Mouse (Mus musculus) spleen, adult 2 months (tissue): ENCODE results near the gene Gm7257. TPM values are rescaled to one million over a fixed set of nuclear protein-coding genes. Genes with fewer than 3 reads are reported as not detected.

Experiments used
- DNase-seq, 2 experiments: peaks; one replicate each; pipeline versions ENCODE4 v3.0.0 to v3.0.0-alpha.2; 2012 to 2021; ENCODE audit warnings: low spot score in 2 of 2, low read depth in 1 of 2
- H3K27ac ChIP-seq: fragments of 200-500 bp; 2 replicates; pipeline ENCODE4 v1.5.1; 2012; ENCODE audit warnings: low read length, inconsistent platforms; ENCODE audit not compliant: insufficient read depth
- H3K27me3 ChIP-seq: fragments of 200-500 bp; 2 replicates; pipeline ENCODE4 v1.6.1; 2012; ENCODE audit warnings: mild to moderate bottlenecking, moderate library complexity, low read length, inconsistent platforms; ENCODE audit not compliant: control insufficient read depth, insufficient read depth
- H3K36me3 ChIP-seq: fragments of 200-500 bp; 2 replicates; pipeline ENCODE4 v1.6.1; 2012; ENCODE audit warnings: mild to moderate bottlenecking, low read length, inconsistent platforms; ENCODE audit not compliant: control insufficient read depth, insufficient read depth
- H3K4me1 ChIP-seq: fragments of 200-500 bp; 2 replicates; pipeline ENCODE4 v1.6.1; 2011; ENCODE audit warnings: inconsistent platforms; ENCODE audit not compliant: control insufficient read depth, insufficient read depth, insufficient read length
- H3K4me3 ChIP-seq: fragments of 200-500 bp; 2 replicates; pipeline ENCODE4 v1.5.1; 2011; ENCODE audit warnings: mild to moderate bottlenecking, inconsistent platforms; ENCODE audit not compliant: insufficient read depth, insufficient read length; ENCODE audit errors: extremely low read depth
- CTCF ChIP-seq: fragments of 200-500 bp; IDR thresholded peaks from 2 replicates; pipeline ENCODE4 v1.5.1; 2011; ENCODE audit warnings: mild to moderate bottlenecking, inconsistent platforms; ENCODE audit not compliant: insufficient read depth, insufficient read length, insufficient replicate concordance; ENCODE audit errors: extremely low read depth
- POLR2A ChIP-seq: fragments of 200-500 bp; IDR thresholded peaks from 2 replicates; pipeline ENCODE4 v1.6.1; 2011; ENCODE audit warnings: low read depth, low read length, inconsistent platforms
- WGBS: fragments of 180-500 bp; shearing (Covaris S2); methylation state at CpG from one replicate; pipeline ENCODE4 v1.1.7; 2018; 5-methylcytosine and 5-hydroxymethylcytosine counted together
- polyA plus RNA-seq: library from polyadenylated mRNA; depleted of rRNA; stranded (reverse); fragments of >200 nt; gene quantifications from 2 replicates; pipeline ENCODE4 v1.2.3, GENCODE M21; 2012; rRNA removed

The Gm7257 gene
- polyA plus RNA-seq, result not detected in 2 replicates

DNA sequence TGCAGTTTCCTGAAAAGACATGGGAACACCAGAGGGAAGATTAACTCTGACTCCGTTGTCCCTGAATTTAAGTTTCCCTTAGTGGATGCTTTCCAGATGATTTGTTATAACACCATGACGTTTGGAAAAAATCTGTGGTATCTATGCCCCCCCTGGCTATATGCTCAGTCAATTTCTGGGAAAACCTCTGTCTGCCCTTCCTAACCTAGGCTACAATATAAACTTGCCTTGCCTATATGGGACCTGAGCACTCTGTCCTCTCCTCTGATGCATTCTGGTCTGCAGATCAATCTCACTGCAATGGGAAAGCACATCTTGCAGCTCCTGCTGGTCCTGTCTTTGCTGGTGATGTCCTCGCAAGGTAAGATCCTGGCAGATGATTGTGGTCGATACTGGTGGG lies at the start of gene Gm7257:
Gene Gm7257, plus strand, starts transcription at position 301 of the 400 bp plus-strand sequence.
- WGBS, result 76% methylated on average over 4 of the region's 4 CpGs
- no peak within 1 kb of the TSS for H3K27ac ChIP-seq
- TF ChIP-seq CTCF (no peak), POLR2A (no peak)
- no peaks in the 10 kb centered on the region for H3K4me1 ChIP-seq
- DNase-seq, result no peak
- H3K36me3 ChIP-seq, result no peaks in the 10 kb centered on the region
- no peak within 1 kb of the TSS for H3K4me3 ChIP-seq
- no peaks in the 10 kb centered on the region for H3K27me3 ChIP-seq

DNA sequence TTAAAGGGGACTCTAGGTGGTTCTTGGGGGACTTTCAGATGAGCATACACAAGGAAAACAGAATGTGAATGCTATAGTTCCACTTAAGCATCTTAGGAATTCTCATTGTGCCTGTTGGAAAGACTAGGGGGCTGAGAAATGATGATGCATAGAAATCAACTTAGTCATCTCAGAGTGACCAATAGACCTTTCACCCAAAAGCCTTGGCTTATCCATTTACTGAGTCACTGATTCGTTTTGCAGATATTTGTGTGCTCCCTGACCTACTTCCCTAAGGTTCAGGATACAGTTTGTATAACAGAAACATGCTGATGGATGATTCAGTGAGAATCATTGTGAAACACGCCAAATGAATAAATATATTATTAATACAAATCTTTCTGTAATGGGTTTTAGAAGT lies 28.7 kb upstream of the Gm7257 start:
- H3K4me3 ChIP-seq, result no peak overlapping the region
- 45% methylated on average over 2 of the region's 2 CpGs for WGBS
- no peaks in the 10 kb centered on the region for H3K36me3 ChIP-seq
- no peaks in the 10 kb centered on the region for H3K27me3 ChIP-seq
- no peak for TF ChIP-seq CTCF
- TF ChIP-seq POLR2A, result no peak
- H3K27ac ChIP-seq, result no peak overlapping the region
- H3K4me1 ChIP-seq, result no peaks in the 10 kb centered on the region
- DNase-seq, result no peak

DNA sequence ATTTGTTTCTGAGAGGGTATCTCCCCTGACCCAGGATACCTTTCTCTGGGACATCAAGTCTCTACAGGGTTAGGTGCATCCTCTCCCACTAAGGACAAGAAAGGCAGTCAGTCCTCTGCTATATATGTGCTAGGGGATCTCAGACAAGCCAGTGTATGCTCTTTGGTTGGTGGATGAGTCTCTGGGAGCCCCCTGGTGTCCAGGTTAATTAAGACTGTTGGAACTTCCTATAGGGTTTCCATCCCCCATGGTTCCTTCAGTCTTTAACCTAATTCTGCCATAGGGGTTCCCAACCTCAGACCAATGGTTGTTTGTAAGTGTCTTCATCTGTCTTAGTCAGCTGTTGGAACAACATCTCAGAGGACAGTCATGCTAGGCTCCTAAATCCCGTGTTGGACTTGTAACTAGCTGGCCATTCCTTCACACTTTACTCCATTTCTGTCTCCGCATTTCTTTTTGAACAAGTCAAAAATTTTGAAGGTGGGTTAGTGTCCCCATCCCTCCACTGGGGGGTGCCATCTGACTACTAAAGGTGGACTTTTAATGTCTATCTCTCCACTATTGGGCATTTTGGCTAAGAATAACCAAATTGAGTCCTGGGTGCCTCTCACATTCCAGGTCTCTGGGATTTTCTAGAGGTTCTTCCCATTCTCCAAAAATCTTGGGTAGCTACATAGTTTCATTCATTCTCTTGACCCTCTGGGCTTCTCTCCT lies 3.5 kb downstream of the Gm7257 start:
- Histone ChIP-seq H3K27ac (no peak overlapping the region), H3K27me3 (no peaks in the 10 kb centered on the region), H3K4me1 (no peaks in the 10 kb centered on the region), H3K4me3 (no peak overlapping the region), H3K36me3 (no peaks in the 10 kb centered on the region)
- TF ChIP-seq POLR2A, result no peak
- TF ChIP-seq CTCF, result no peak
- DNase-seq, result no peak
- WGBS, result 28% methylated on average over 2 of the region's 2 CpGs

DNA sequence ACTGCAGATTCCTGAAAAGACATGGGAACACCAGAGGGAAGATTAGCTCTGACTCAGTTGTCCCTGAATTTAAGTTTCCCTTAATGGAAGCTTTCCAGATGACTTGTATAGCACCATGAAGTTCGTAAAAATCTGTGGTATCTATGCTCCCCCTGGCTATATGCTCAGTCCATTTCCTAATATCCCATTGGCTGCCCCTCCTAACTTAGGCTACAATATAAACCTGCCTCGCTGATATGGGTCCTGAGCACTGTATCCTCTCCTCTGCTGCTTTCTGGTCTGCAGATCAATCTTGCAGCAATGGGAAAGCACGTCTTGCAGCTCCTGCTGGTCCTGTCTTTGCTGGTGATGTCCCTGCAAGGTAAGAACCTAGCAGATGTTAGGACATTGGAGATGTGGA lies 43.7 kb downstream of the Gm7257 start, which contains the start of gene Gm9513:
Gene Gm9513, plus strand, starts transcription at position 301 of the 400 bp plus-strand sequence.
- H3K27me3 ChIP-seq, result no peaks in the 10 kb centered on the region
- H3K36me3 ChIP-seq, result no peaks in the 10 kb centered on the region
- WGBS, result 57% methylated on average over 3 of the region's 3 CpGs
- no peak within 1 kb of the TSS for H3K27ac ChIP-seq
- no peak within 1 kb of the TSS for H3K4me3 ChIP-seq
- DNase-seq, result no peak
- no peak for TF ChIP-seq CTCF
- no peak for TF ChIP-seq POLR2A
- no peaks in the 10 kb centered on the region for H3K4me1 ChIP-seq

Other genes starting within 250 kb of the Gm7257 start
- not detected in 2 replicates for gene Gm9513, start 43.8 kb downstream of the Gm7257 start, polyA plus RNA-seq
- not detected in 2 replicates for gene Gm5615, start 110.1 kb downstream of the Gm7257 start, polyA plus RNA-seq
- not detected in 2 replicates for gene Gm17689, start 150.8 kb downstream of the Gm7257 start, polyA plus RNA-seq
- not detected in 2 replicates for gene A630095E13Rik, start 211.5 kb downstream of the Gm7257 start, polyA plus RNA-seq